Mouse (Mus musculus) kidney, embryonic 16.5 days (tissue): ENCODE measurements around the gene A630095N17Rik. TPM values are rescaled to one million over a fixed set of nuclear protein-coding genes. Genes with fewer than 3 reads are reported as not detected.

Source experiments
- ATAC-seq: fragments of 200-750 bp; cut with Nextera tagmentation; 2 replicates; pipeline ENCODE4 v1.8.0; 2017; ENCODE audit warnings: moderate TSS enrichment; ENCODE audit not compliant: low FRiP score, low TSS enrichment
- H3K27ac ChIP-seq: fragments of 300-500 bp; sonication (generic); 2 replicates; pipeline ENCODE4 v1.5.1; 2014; ENCODE audit warnings: low read length
- H3K27me3 ChIP-seq: fragments of 300-500 bp; sonication (generic); 2 replicates; pipeline ENCODE4 v1.6.1; 2014; ENCODE audit warnings: low read length, control low read depth, mixed read lengths; ENCODE audit not compliant: insufficient read depth
- H3K36me3 ChIP-seq: fragments of 300-500 bp; sonication (generic); 2 replicates; pipeline ENCODE4 v1.6.1; 2014; ENCODE audit warnings: low read length, control low read depth, mixed read lengths; ENCODE audit not compliant: insufficient read depth
- H3K4me1 ChIP-seq: fragments of 300-500 bp; sonication (generic); 2 replicates; pipeline ENCODE4 v1.6.1; 2014; ENCODE audit warnings: low read length, control low read depth, mixed read lengths; ENCODE audit not compliant: insufficient read depth
- H3K4me2 ChIP-seq: fragments of 300-500 bp; sonication (generic); replicated peaks from 2 replicates; pipeline ENCODE4 v1.6.1; 2014; ENCODE audit warnings: low read depth, low read length
- H3K4me3 ChIP-seq: fragments of 300-500 bp; sonication (generic); 2 replicates; pipeline ENCODE4 v1.5.1; 2014; ENCODE audit warnings: mild to moderate bottlenecking, low read length
- H3K9ac ChIP-seq: fragments of 300-500 bp; sonication (generic); replicated peaks from 2 replicates; pipeline ENCODE4 v1.6.1; 2014; ENCODE audit warnings: low read length
- H3K9me3 ChIP-seq: fragments of 300-500 bp; sonication (generic); 2 replicates; pipeline ENCODE4 v1.6.1; 2016; ENCODE audit warnings: low read length, control low read depth
- WGBS: fragments of 180-500 bp; shearing (Covaris S2); extraction: QIAGEN DNeasy Blood & Tissue Kit; methylation state at CpG from one replicate; pipeline ENCODE4 v1.1.7; 2014; 5-methylcytosine and 5-hydroxymethylcytosine counted together
- polyA plus RNA-seq: library from polyadenylated mRNA; unstranded; fragments of >200 nt; fragmentation: Nextera tagmentation; extraction: Ambion mirVana; gene quantifications from 2 replicates; pipeline ENCODE4 v1.2.1, GENCODE M21; 2015

Gene A630095N17Rik
- polyA plus RNA-seq, 1 experiment from 2014 or later, result not detected

GRCm38 (mm10) chr1:75253849-75254624 is 22.1 kb upstream of the A630095N17Rik start:
- no peak overlapping the region for H3K4me2 ChIP-seq
- H3K9ac ChIP-seq, result no peak overlapping the region
- H3K4me1 ChIP-seq, result no peaks in the 10 kb centered on the region; the same call in 1 of the 2 replicates
- no peaks in the 10 kb centered on the region for H3K27me3 ChIP-seq
- H3K4me3 ChIP-seq, result no peak overlapping the region
- H3K9me3 ChIP-seq, result no peaks in the 10 kb centered on the region
- no peak overlapping the region for H3K27ac ChIP-seq
- no peaks in the 10 kb centered on the region for H3K36me3 ChIP-seq
- ATAC-seq, result no peak
- WGBS, result 62% methylated on average over 16 of the region's 16 CpGs

- no peaks in the 10 kb centered on the region for H3K27me3 ChIP-seq
- H3K4me2 ChIP-seq, result no peak overlapping the region
- ATAC-seq, result no peak
- H3K4me1 ChIP-seq, result peaks cover 6% of the 10 kb centered on the region
- no peak overlapping the region for H3K4me3 ChIP-seq
- no peaks in the 10 kb centered on the region for H3K9me3 ChIP-seq
- H3K9ac ChIP-seq, result no peak overlapping the region
- no peaks in the 10 kb centered on the region for H3K36me3 ChIP-seq
- no peak overlapping the region for H3K27ac ChIP-seq
- 79% methylated on average over 16 of the region's 16 CpGs for WGBS
These were observed 21.1 kb upstream of the A630095N17Rik start for GRCm38 (mm10) chr1:75253029-75253428.

GRCm38 (mm10) chr1:75252308-75252707 is 20.4 kb upstream of the A630095N17Rik start:
- 69% methylated on average over 13 of the region's 13 CpGs for WGBS
- 0 out of 2 replicates have a peak, but pooled peaks have one; percentile 6 for ATAC-seq

GRCm38 (mm10) chr1:75251112-75251970 is 19.4 kb upstream of the A630095N17Rik start:
- no peak overlapping the region for H3K27ac ChIP-seq
- ATAC-seq, result peak; percentile 63
- no peaks in the 10 kb centered on the region for H3K9me3 ChIP-seq
- H3K4me3 ChIP-seq, result peak overlapping the region; percentile 24
- H3K27me3 ChIP-seq, result no peaks in the 10 kb centered on the region
- no peaks in the 10 kb centered on the region for H3K36me3 ChIP-seq
- peaks cover 11% of the 10 kb centered on the region for H3K4me1 ChIP-seq
- H3K4me2 ChIP-seq, result peak overlapping the region; percentile 48
- 0 out of 2 replicates have a peak overlapping the region, but pooled peaks have one; percentile 3 for H3K9ac ChIP-seq
- 5% methylated on average over 22 of the region's 22 CpGs for WGBS

More at GRCm38 (mm10) chr1:75252308-75252707, 20.4 kb upstream of the A630095N17Rik start:
- Histone ChIP-seq H3K4me2 (no peak overlapping the region), H3K9me3 (no peaks in the 10 kb centered on the region), H3K27ac (no peak overlapping the region), H3K4me3 (no peak overlapping the region), H3K4me1 (peaks cover 11% of the 10 kb centered on the region), H3K36me3 (no peaks in the 10 kb centered on the region), H3K9ac (no peak overlapping the region), H3K27me3 (no peaks in the 10 kb centered on the region)

- Histone ChIP-seq H3K4me3 (no peak overlapping the region), H3K9me3 (no peaks in the 10 kb centered on the region), H3K36me3 (no peaks in the 10 kb centered on the region), H3K27ac (no peak overlapping the region), H3K27me3 (no peaks in the 10 kb centered on the region), H3K4me1 (peaks cover 11% of the 10 kb centered on the region), H3K4me2 (no peak overlapping the region), H3K9ac (no peak overlapping the region)
- 50% methylated on average over 3 of the region's 3 CpGs for WGBS
- 0 out of 2 replicates have a peak, but pooled peaks have one; percentile 21 for ATAC-seq
These were observed 18.6 kb upstream of the A630095N17Rik start for GRCm38 (mm10) chr1:75250498-75250897.

- ATAC-seq, result no peak
- Histone ChIP-seq H3K4me2 (no peak overlapping the region), H3K36me3 (peaks cover 8% of the 10 kb centered on the region; the same call in 1 of the 2 replicates), H3K4me1 (peaks cover 11% of the 10 kb centered on the region), H3K27ac (0 out of 2 replicates have a peak overlapping the region, but pooled peaks have one; percentile 29), H3K4me3 (no peak overlapping the region), H3K9ac (peak overlapping the region; percentile 50; the same call in 1 of the 2 replicates), H3K27me3 (no peaks in the 10 kb centered on the region), H3K9me3 (no peaks in the 10 kb centered on the region)
- WGBS, result 46% methylated on average over 9 of the region's 9 CpGs
These were observed 16.3 kb upstream of the A630095N17Rik start for GRCm38 (mm10) chr1:75248041-75248772.

GRCm38 (mm10) chr1:75247071-75247930 is 15.4 kb upstream of the A630095N17Rik start:
- Histone ChIP-seq H3K9ac (no peak overlapping the region), H3K9me3 (no peaks in the 10 kb centered on the region), H3K36me3 (peaks cover 10% of the 10 kb centered on the region; the same call in 1 of the 2 replicates), H3K4me2 (no peak overlapping the region), H3K27ac (no peak overlapping the region), H3K27me3 (no peaks in the 10 kb centered on the region), H3K4me1 (peaks cover 11% of the 10 kb centered on the region), H3K4me3 (no peak overlapping the region)
- no peak for ATAC-seq
- WGBS, result 75% methylated on average over 16 of the region's 16 CpGs

- Histone ChIP-seq H3K4me3 (no peak overlapping the region), H3K9me3 (no peaks in the 10 kb centered on the region), H3K4me2 (no peak overlapping the region), H3K9ac (no peak overlapping the region), H3K27ac (no peak overlapping the region), H3K4me1 (peaks cover 11% of the 10 kb centered on the region), H3K36me3 (peaks cover 19% of the 10 kb centered on the region; the same call in 1 of the 2 replicates), H3K27me3 (no peaks in the 10 kb centered on the region)
- WGBS, result 28% methylated on average over 4 of the region's 4 CpGs
- peak; percentile 69 for ATAC-seq
These were observed 12.9 kb upstream of the A630095N17Rik start for GRCm38 (mm10) chr1:75244836-75245235.
